25 mouse cellular contexts compared by ENCODE assay signal in genomic region chr6:53513380-53513779, GRCm38 (mm10).
"Had no signal": no experiment of that assay in that cellular context is flagged by ENCODE, and none has a peak within 500 bp of the region (broad histone marks: within the 10 kb centered on the region; RNA-seq: fewer than 3 reads in every experiment).

No protein-coding gene starts in this region.

- H3K9ac ChIP-seq: embryonic facial prominence, embryonic 12.5 days; embryonic facial prominence, embryonic 13.5 days; embryonic facial prominence, embryonic 15.5 days; forebrain, embryonic 12.5 days; forebrain, embryonic 13.5 days; forebrain, embryonic 15.5 days; forebrain, postnatal 0 days had no signal

- H3K4me1 ChIP-seq: embryonic facial prominence, embryonic 12.5 days; embryonic facial prominence, embryonic 15.5 days had no signal

- H3K4me2 ChIP-seq: embryonic facial prominence, embryonic 12.5 days; embryonic facial prominence, embryonic 13.5 days; embryonic facial prominence, embryonic 15.5 days; forebrain, embryonic 12.5 days; forebrain, embryonic 13.5 days; forebrain, embryonic 15.5 days had no signal

- H3K36me3 ChIP-seq: embryonic facial prominence, embryonic 10.5 days; embryonic facial prominence, embryonic 12.5 days; embryonic facial prominence, embryonic 13.5 days; embryonic facial prominence, embryonic 15.5 days; forebrain, embryonic 10.5 days; forebrain, embryonic 12.5 days; forebrain, embryonic 15.5 days had no signal

- H3K9me3 ChIP-seq: embryonic facial prominence, embryonic 10.5 days; embryonic facial prominence, embryonic 12.5 days; embryonic facial prominence, embryonic 13.5 days; embryonic facial prominence, embryonic 15.5 days; forebrain, embryonic 10.5 days; forebrain, embryonic 12.5 days; forebrain, embryonic 13.5 days; forebrain, embryonic 15.5 days had no signal

- H3K27me3 ChIP-seq: embryonic facial prominence, embryonic 12.5 days; embryonic facial prominence, embryonic 13.5 days; embryonic facial prominence, embryonic 15.5 days; forebrain, embryonic 12.5 days; forebrain, embryonic 13.5 days; forebrain, embryonic 15.5 days had no signal

- H3K4me3 ChIP-seq: embryonic facial prominence, embryonic 10.5 days; embryonic facial prominence, embryonic 12.5 days; embryonic facial prominence, embryonic 13.5 days; embryonic facial prominence, embryonic 15.5 days; erythroblast, embryonic 14.5 days; forebrain, embryonic 10.5 days; forebrain, embryonic 12.5 days; forebrain, embryonic 13.5 days; forebrain, embryonic 15.5 days; gastrocnemius, adult 2 months; heart, adult 2 months had no signal

- DNase-seq: cerebellum, adult 8-10 months; cerebellum, adult 9-10 months; cerebellum, adult 9-11 months; cerebellum, postnatal 10 days; cerebellum, postnatal 14 days; cerebellum, postnatal 25 days; cerebellum, postnatal 36 days; embryo, embryonic 11 days; forebrain, postnatal 0 days; gastrocnemius, adult 2 months; gastrocnemius, postnatal 10 days; gastrocnemius, postnatal 14 days; gastrocnemius, postnatal 25 days; gastrocnemius, postnatal 36 days; heart, adult 18-20 months; heart, adult 2 months had no signal

- H3K27ac ChIP-seq: embryonic facial prominence, embryonic 10.5 days; embryonic facial prominence, embryonic 12.5 days; embryonic facial prominence, embryonic 13.5 days; embryonic facial prominence, embryonic 15.5 days; forebrain, embryonic 10.5 days; forebrain, embryonic 12.5 days; forebrain, embryonic 13.5 days; forebrain, embryonic 15.5 days; gastrocnemius, adult 2 months; heart, adult 2 months had no signal
